Mouse (Mus musculus) thymus, adult 2 months (tissue): ENCODE data around the gene Ptk6. TPM values are rescaled to one million over a fixed set of nuclear protein-coding genes. Genes with fewer than 3 reads are reported as not detected.
A peak's percentile ranks its signal among the peaks of the same experiment; 100 is the strongest.

Source experiments
- DNase-seq: peaks from one replicate; pipeline ENCODE4 v3.0.0; 2021
- H3K27ac ChIP-seq: fragments of 200-500 bp; 2 replicates; pipeline ENCODE4 v1.5.1; 2012; ENCODE audit warnings: low read length, control low read depth; ENCODE audit not compliant: control insufficient read depth, insufficient read depth
- H3K27me3 ChIP-seq: fragments of 200-500 bp; 2 replicates; pipeline ENCODE4 v1.6.1; 2012; ENCODE audit warnings: mild to moderate bottlenecking, low read length, moderate library complexity, mixed read lengths; ENCODE audit not compliant: control insufficient read depth, insufficient read depth
- H3K36me3 ChIP-seq: fragments of 200-500 bp; 2 replicates; pipeline ENCODE4 v1.6.1; 2012; ENCODE audit warnings: mild to moderate bottlenecking, low read length, moderate library complexity; ENCODE audit not compliant: control insufficient read depth, insufficient read depth
- H3K4me1 ChIP-seq: fragments of 200-500 bp; replicated peaks from 2 replicates; pipeline ENCODE4 v1.6.1; 2012; ENCODE audit warnings: low read length; ENCODE audit not compliant: control insufficient read depth, insufficient read depth
- H3K4me3 ChIP-seq: fragments of 200-500 bp; 2 replicates; pipeline ENCODE4 v1.5.1; 2012; ENCODE audit warnings: mild to moderate bottlenecking, low read length, control low read depth, moderate library complexity; ENCODE audit not compliant: control insufficient read depth, insufficient read depth
- CTCF ChIP-seq: fragments of 200-500 bp; IDR thresholded peaks from 2 replicates; pipeline ENCODE4 v1.5.1; 2012; ENCODE audit warnings: mild to moderate bottlenecking, control low read depth, low read length, moderate library complexity, borderline replicate concordance; ENCODE audit not compliant: control insufficient read depth, poor library complexity, insufficient read depth; ENCODE audit errors: extremely low read depth
- POLR2A ChIP-seq: fragments of 200-500 bp; IDR thresholded peaks from 2 replicates; pipeline ENCODE4 v1.6.1; 2012; ENCODE audit warnings: mild to moderate bottlenecking, low read length, control low read depth, moderate library complexity; ENCODE audit not compliant: control insufficient read depth, poor library complexity, insufficient read depth; ENCODE audit errors: extremely low read depth
- WGBS: fragments of 180-500 bp; shearing (Covaris S2); methylation state at CpG from one replicate; pipeline ENCODE4 v1.1.7; 2018; 5-methylcytosine and 5-hydroxymethylcytosine counted together
- polyA plus RNA-seq: library from polyadenylated mRNA; depleted of rRNA; stranded (reverse); fragments of >200 nt; gene quantifications from 2 replicates; pipeline ENCODE4 v1.2.3, GENCODE M21; 2012

Gene Ptk6
- polyA plus RNA-seq, 1 experiment, result 0.22 TPM

DNA sequence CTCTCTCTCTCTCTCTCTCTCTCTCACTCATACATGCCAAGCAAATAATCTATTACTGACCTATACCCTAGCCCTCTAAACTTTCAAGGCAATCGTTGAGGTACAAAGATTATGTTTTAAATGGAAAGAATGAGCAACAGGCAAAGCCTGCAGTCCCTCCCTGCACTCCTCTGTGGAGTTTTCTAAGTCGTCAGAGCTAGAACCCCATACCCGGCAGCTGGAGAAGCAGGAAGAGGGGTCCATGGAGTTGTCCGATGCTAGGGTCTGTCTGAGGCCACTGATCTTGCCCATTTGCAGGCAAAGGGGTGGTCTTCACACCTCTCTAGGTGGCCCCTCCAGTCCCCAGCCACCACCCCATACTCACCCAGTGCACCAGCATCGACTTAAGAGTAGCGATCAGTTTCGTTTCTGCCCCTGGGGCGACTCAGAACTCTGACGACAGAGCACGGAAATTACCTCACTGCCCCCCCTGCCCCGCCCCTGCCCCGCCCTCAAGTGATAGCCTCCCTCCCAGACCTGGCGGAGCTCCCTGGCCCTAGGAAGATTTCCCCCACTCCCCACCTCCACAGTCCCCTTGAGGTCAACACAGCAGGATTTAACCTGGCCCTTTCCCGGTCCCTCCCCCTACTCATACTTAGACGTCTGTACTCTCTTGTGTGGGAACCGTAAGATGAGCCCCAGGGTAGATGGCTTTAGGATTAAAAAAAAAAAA lies 39.2 kb upstream of the Ptk6 start, which contains the start of gene Helz2:
TSS of gene Helz2 (minus strand) at position 426 of the 712 bp plus-strand sequence.
- H3K4me3 ChIP-seq, result peak within 1 kb of the TSS; percentile 76
- peaks cover 31% of the 10 kb centered on the region for H3K4me1 ChIP-seq
- peak within 1 kb of the TSS; percentile 19; the same call in 1 of the 2 replicates for H3K27ac ChIP-seq
- DNase-seq, result peak; percentile 64
- 2% methylated on average over 15 of the region's 16 CpGs for WGBS
- H3K36me3 ChIP-seq, result peaks cover 16% of the 10 kb centered on the region
- TF ChIP-seq CTCF (no peak), POLR2A (peak; percentile 33; the same call in 1 of the 2 replicates)
- no peaks in the 10 kb centered on the region for H3K27me3 ChIP-seq

DNA sequence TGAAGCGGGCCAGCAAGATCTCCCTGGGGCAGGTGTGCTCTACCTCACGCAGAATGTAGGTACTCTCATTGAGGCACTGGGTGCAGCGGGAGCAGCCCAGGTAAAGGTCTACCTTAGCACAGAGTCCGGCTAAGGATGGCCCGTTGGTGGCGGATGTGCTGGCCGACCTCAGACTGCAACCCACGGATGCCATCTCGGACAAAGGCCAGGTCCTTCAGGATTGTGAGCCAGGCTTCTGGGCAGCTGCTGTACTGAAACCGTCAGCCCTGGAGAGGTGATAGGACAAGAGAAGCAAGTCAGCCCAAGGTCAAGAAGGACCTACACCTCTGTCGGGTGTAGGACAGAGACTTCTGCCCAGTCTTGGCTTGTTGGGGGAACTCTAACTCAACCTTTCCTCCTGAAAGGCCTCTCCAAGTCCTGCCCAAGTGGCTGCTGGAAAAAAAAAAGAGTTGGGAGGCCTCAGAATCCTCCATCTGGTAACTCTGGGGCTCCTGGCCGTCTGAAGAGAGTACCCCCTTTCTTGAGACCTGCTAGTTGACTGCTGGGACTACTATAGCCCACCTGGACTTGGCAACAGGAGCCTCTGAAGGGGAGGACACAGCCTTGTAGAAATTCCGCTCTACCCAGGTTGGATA lies 38.3 kb upstream of the Ptk6 start:
- DNase-seq, result no peak
- TF ChIP-seq CTCF (no peak), POLR2A (no peak)
- Histone ChIP-seq H3K27ac (no peak overlapping the region), H3K27me3 (no peaks in the 10 kb centered on the region), H3K4me1 (peaks cover 31% of the 10 kb centered on the region), H3K36me3 (peaks cover 22% of the 10 kb centered on the region), H3K4me3 (peak overlapping the region; percentile 20)
- WGBS, result 93% methylated on average over 13 of the region's 13 CpGs

DNA sequence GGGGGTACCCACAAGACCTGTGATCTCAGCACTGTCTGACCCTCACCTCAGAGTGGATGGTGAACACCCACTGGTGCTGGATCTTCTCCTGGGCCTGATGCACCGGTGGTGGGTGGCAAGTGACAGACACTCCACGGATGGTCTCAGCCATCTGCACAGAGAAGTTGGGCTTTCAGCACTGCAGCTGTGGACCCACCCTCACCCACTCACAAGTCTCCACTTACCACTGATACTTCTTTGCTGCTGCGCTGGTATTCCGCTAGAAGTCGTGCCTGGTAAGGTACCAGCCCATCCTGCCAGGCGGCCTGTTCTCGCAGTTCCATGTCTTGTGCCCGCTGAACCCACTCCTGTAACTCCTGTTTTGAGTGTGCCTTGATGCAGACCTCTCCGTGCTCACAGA lies 36.7 kb upstream of the Ptk6 start:
- DNase-seq, result no peak
- peaks cover 31% of the 10 kb centered on the region for H3K4me1 ChIP-seq
- WGBS, result 96% methylated on average over 9 of the region's 9 CpGs
- no peak overlapping the region for H3K4me3 ChIP-seq
- H3K27ac ChIP-seq, result no peak overlapping the region
- TF ChIP-seq POLR2A, result no peak
- no peak for TF ChIP-seq CTCF
- no peaks in the 10 kb centered on the region for H3K27me3 ChIP-seq
- H3K36me3 ChIP-seq, result peaks cover 34% of the 10 kb centered on the region

DNA sequence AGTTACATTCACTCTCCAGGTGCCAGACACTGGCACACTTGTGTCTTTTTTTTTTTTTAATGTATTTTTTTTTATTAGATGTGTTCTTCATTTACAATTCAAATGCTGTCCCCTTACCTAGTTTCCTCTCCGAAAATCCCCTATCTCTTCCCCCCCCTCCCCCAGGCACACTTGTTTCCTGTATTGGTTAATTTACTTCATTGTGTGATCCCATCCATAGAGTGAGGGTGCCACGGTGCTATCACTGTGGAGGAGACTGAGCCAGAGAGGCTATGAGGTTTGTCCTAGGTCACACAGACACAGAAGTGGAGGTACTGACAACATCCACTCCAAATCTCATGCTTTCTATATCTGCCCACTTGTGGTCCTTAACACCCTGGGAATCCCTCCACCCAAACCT lies 36.3 kb upstream of the Ptk6 start:
- no peak for TF ChIP-seq POLR2A
- no peak for TF ChIP-seq CTCF
- Histone ChIP-seq H3K4me3 (no peak overlapping the region), H3K27me3 (no peaks in the 10 kb centered on the region), H3K4me1 (peaks cover 29% of the 10 kb centered on the region), H3K36me3 (peaks cover 38% of the 10 kb centered on the region), H3K27ac (no peak overlapping the region)
- DNase-seq, result no peak
- WGBS, result 65% methylated on average over 2 of the region's 2 CpGs

DNA sequence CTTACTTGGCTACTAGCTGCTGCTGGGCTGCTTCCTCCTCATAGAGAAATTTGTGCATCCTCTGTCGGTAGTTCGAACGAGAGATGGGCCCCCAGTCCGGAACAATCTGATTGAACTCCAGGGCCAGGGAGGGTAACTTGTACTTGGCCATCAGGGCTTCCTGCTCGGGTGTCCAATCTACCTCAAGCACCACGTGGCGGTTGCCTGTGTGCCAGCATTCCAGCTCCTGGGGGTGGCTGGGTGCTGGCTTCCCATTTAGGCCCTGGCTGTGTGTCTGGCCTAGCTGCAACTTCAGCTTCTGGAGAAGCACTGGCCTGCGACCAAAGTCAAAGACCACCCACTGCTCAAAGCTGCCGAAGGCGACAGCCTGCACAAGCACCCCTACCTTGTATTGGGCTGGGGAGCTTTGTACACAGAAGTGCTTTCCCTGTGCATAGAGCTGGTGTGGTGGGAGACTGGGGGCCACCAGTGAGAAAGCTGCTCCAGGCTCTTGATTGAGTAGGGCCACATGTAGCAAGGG lies 35.6 kb upstream of the Ptk6 start:
- no peak for DNase-seq
- peaks cover 45% of the 10 kb centered on the region for H3K36me3 ChIP-seq

DNA sequence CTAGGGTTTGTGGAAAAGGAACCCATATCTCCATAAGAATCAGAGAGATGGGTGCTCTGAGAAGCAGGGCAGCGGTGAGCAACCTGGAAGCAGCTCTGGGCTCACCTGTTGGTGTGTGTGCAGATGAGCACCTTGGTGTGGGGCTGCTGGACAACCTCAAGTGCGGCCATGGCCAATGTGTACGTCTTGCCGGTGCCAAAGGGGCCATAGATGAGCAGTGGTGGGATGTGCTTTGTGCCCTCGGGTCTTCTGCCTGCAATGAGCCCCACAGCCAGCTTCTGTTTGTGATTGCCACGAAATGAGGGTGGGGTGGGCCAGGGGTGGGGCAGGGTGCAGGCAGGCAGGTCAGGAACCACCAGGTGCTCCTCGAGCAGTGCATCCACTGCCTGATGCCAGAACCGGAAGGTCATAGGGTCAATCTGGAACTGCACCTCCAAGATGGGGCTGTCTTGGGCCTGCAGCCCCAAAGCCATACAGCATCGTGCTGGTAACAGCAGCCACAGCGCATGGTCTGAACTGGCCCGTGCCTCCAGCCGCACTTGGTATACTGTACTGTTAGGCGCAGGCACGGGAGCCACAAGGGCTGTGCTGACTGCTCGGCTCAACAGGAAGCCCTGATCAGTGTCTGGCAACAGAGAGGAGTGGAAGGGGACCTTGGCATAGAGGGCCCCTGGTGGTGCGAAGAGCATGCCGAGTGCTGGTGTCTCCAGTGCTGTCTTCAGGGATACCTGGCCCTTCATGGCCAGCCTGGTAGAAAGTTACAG lies 34.8 kb upstream of the Ptk6 start:
- H3K4me3 ChIP-seq, result no peak overlapping the region
- no peak for DNase-seq
- 94% methylated on average over 17 of the region's 17 CpGs for WGBS
- peaks cover 45% of the 10 kb centered on the region for H3K36me3 ChIP-seq
- peaks cover 27% of the 10 kb centered on the region for H3K4me1 ChIP-seq
- no peaks in the 10 kb centered on the region for H3K27me3 ChIP-seq
- TF ChIP-seq POLR2A, result no peak
- TF ChIP-seq CTCF, result no peak
- H3K27ac ChIP-seq, result no peak overlapping the region

More for the DNA sequence above, 35.6 kb upstream of the Ptk6 start:
- Histone ChIP-seq H3K4me3 (no peak overlapping the region), H3K27me3 (no peaks in the 10 kb centered on the region), H3K27ac (no peak overlapping the region), H3K4me1 (peaks cover 27% of the 10 kb centered on the region)
- 95% methylated on average over 10 of the region's 10 CpGs for WGBS
- TF ChIP-seq POLR2A (no peak), CTCF (no peak)
